Mouse (Mus musculus): ENCODE data around the gene Tec. TPM values are rescaled to one million over a fixed set of nuclear protein-coding genes. Genes with fewer than 3 reads are reported as not detected.

The Tec gene
- polyA plus RNA-seq, 1 experiment from 2014 or later: 5.3 TPM

- H3K4me2 ChIP-seq (ENCODE audit: low read length): no peak overlapping the region
- no peaks in the 10 kb centered on the region for H3K9me3 ChIP-seq (ENCODE audit: control insufficient read depth, low read length)
- H3K4me3 ChIP-seq (replicated peaks; ENCODE audit: low read depth, low read length): no peak overlapping the region
- H3K4me1 ChIP-seq (ENCODE audit: control insufficient read depth, insufficient read depth, low read length): no peaks in the 10 kb centered on the region
- ATAC-seq (ENCODE audit: low FRiP score, low TSS enrichment): no peak
- no peak overlapping the region for H3K9ac ChIP-seq (replicated peaks; ENCODE audit: low read length)
- no peak overlapping the region for H3K27ac ChIP-seq (replicated peaks; ENCODE audit: low read depth, low read length)
- WGBS: 71% methylated on average over 14 of the region's 14 CpGs
- no peaks in the 10 kb centered on the region for H3K36me3 ChIP-seq (ENCODE audit: control insufficient read depth, insufficient read depth, low read length)
- no peak for DNase-seq
- H3K27me3 ChIP-seq (ENCODE audit: control insufficient read depth, insufficient read depth, low read length): no peaks in the 10 kb centered on the region
These were observed 72.1 kb downstream of the Tec start for GRCm38 (mm10) chr5:72796186-72796613.

- Histone ChIP-seq H3K27ac (replicated peaks; ENCODE audit: low read depth, low read length) (no peak overlapping the region), H3K4me1 (ENCODE audit: control insufficient read depth, insufficient read depth, low read length) (no peaks in the 10 kb centered on the region), H3K27me3 (ENCODE audit: control insufficient read depth, insufficient read depth, low read length) (no peaks in the 10 kb centered on the region), H3K36me3 (ENCODE audit: control insufficient read depth, insufficient read depth, low read length) (no peaks in the 10 kb centered on the region), H3K9me3 (ENCODE audit: control insufficient read depth, low read length) (no peaks in the 10 kb centered on the region), H3K4me2 (ENCODE audit: low read length) (no peak overlapping the region), H3K4me3 (replicated peaks; ENCODE audit: low read depth, low read length) (no peak overlapping the region), H3K9ac (replicated peaks; ENCODE audit: low read length) (no peak overlapping the region)
- ATAC-seq (ENCODE audit: low FRiP score, low TSS enrichment) (no peak), DNase-seq (no peak)
- WGBS: 86% methylated on average over 3 of the region's 3 CpGs
These were observed 74.9 kb downstream of the Tec start for GRCm38 (mm10) chr5:72793309-72793850.

- no peak for DNase-seq
- Histone ChIP-seq H3K27me3 (ENCODE audit: control insufficient read depth, insufficient read depth, low read length) (no peaks in the 10 kb centered on the region), H3K9ac (replicated peaks; ENCODE audit: low read length) (no peak overlapping the region), H3K27ac (replicated peaks; ENCODE audit: low read depth, low read length) (no peak overlapping the region), H3K36me3 (ENCODE audit: control insufficient read depth, insufficient read depth, low read length) (no peaks in the 10 kb centered on the region), H3K9me3 (ENCODE audit: control insufficient read depth, low read length) (no peaks in the 10 kb centered on the region), H3K4me2 (ENCODE audit: low read length) (no peak overlapping the region), H3K4me3 (replicated peaks; ENCODE audit: low read depth, low read length) (no peak overlapping the region), H3K4me1 (ENCODE audit: control insufficient read depth, insufficient read depth, low read length) (no peaks in the 10 kb centered on the region)
- 24% methylated on average over 6 of the region's 6 CpGs for WGBS
- ATAC-seq (ENCODE audit: low FRiP score, low TSS enrichment): no peak
These were observed 76.5 kb downstream of the Tec start for GRCm38 (mm10) chr5:72791789-72792188.

- H3K4me2 ChIP-seq (ENCODE audit: low read length): no peak overlapping the region
- no peak overlapping the region for H3K4me3 ChIP-seq (replicated peaks; ENCODE audit: low read depth, low read length)
- H3K36me3 ChIP-seq (ENCODE audit: control insufficient read depth, insufficient read depth, low read length): no peaks in the 10 kb centered on the region
- no peak for ATAC-seq (ENCODE audit: low FRiP score, low TSS enrichment)
- no peaks in the 10 kb centered on the region for H3K4me1 ChIP-seq (ENCODE audit: control insufficient read depth, insufficient read depth, low read length)
- H3K9ac ChIP-seq (replicated peaks; ENCODE audit: low read length): no peak overlapping the region
- WGBS: 66% methylated on average over 4 of the region's 4 CpGs
- no peak for DNase-seq
- no peaks in the 10 kb centered on the region for H3K9me3 ChIP-seq (ENCODE audit: control insufficient read depth, low read length)
- H3K27ac ChIP-seq (replicated peaks; ENCODE audit: low read depth, low read length): no peak overlapping the region
- H3K27me3 ChIP-seq (ENCODE audit: control insufficient read depth, insufficient read depth, low read length): no peaks in the 10 kb centered on the region
These were observed 76.9 kb downstream of the Tec start for GRCm38 (mm10) chr5:72791386-72791785.

GRCm38 (mm10) chr5:72785451-72785850 lies 82.8 kb downstream of the Tec start:
- no peaks in the 10 kb centered on the region for H3K9me3 ChIP-seq (ENCODE audit: control insufficient read depth, low read length)
- no peak for ATAC-seq (ENCODE audit: low FRiP score, low TSS enrichment)
- H3K4me3 ChIP-seq (replicated peaks; ENCODE audit: low read depth, low read length): no peak overlapping the region
- no peak overlapping the region for H3K9ac ChIP-seq (replicated peaks; ENCODE audit: low read length)
- no peak for DNase-seq
- WGBS: 75% methylated on average over 4 of the region's 4 CpGs
- H3K4me1 ChIP-seq (ENCODE audit: control insufficient read depth, insufficient read depth, low read length): no peaks in the 10 kb centered on the region
- no peak overlapping the region for H3K27ac ChIP-seq (replicated peaks; ENCODE audit: low read depth, low read length)
- no peak overlapping the region for H3K4me2 ChIP-seq (ENCODE audit: low read length)
- H3K36me3 ChIP-seq (ENCODE audit: control insufficient read depth, insufficient read depth, low read length): no peaks in the 10 kb centered on the region
- H3K27me3 ChIP-seq (ENCODE audit: control insufficient read depth, insufficient read depth, low read length): no peaks in the 10 kb centered on the region

- Histone ChIP-seq H3K4me1 (ENCODE audit: control insufficient read depth, insufficient read depth, low read length) (no peaks in the 10 kb centered on the region), H3K4me2 (ENCODE audit: low read length) (no peak overlapping the region), H3K9ac (replicated peaks; ENCODE audit: low read length) (no peak overlapping the region), H3K4me3 (replicated peaks; ENCODE audit: low read depth, low read length) (no peak overlapping the region), H3K27me3 (ENCODE audit: control insufficient read depth, insufficient read depth, low read length) (no peaks in the 10 kb centered on the region), H3K27ac (replicated peaks; ENCODE audit: low read depth, low read length) (no peak overlapping the region), H3K9me3 (ENCODE audit: control insufficient read depth, low read length) (no peaks in the 10 kb centered on the region), H3K36me3 (ENCODE audit: control insufficient read depth, insufficient read depth, low read length) (no peaks in the 10 kb centered on the region)
- WGBS: 81% methylated on average over 3 of the region's 3 CpGs
- DNase-seq (no peak), ATAC-seq (ENCODE audit: low FRiP score, low TSS enrichment) (no peak)
These were observed 83.6 kb downstream of the Tec start for GRCm38 (mm10) chr5:72784719-72785118.

GRCm38 (mm10) chr5:72783957-72784356 lies 84.3 kb downstream of the Tec start:
- no peak overlapping the region for H3K9ac ChIP-seq (replicated peaks; ENCODE audit: low read length)
- no peak overlapping the region for H3K27ac ChIP-seq (replicated peaks; ENCODE audit: low read depth, low read length)
- no peak overlapping the region for H3K4me2 ChIP-seq (ENCODE audit: low read length)
- ATAC-seq (ENCODE audit: low FRiP score, low TSS enrichment) (no peak), DNase-seq (no peak)
- H3K4me3 ChIP-seq (replicated peaks; ENCODE audit: low read depth, low read length): no peak overlapping the region
- H3K27me3 ChIP-seq (ENCODE audit: control insufficient read depth, insufficient read depth, low read length): no peaks in the 10 kb centered on the region
- no peaks in the 10 kb centered on the region for H3K4me1 ChIP-seq (ENCODE audit: control insufficient read depth, insufficient read depth, low read length)
- no peaks in the 10 kb centered on the region for H3K9me3 ChIP-seq (ENCODE audit: control insufficient read depth, low read length)
- no peaks in the 10 kb centered on the region for H3K36me3 ChIP-seq (ENCODE audit: control insufficient read depth, insufficient read depth, low read length)
- 94% methylated on average over 8 of the region's 8 CpGs for WGBS

- Histone ChIP-seq H3K9ac (replicated peaks; ENCODE audit: low read length) (no peak overlapping the region), H3K36me3 (ENCODE audit: control insufficient read depth, insufficient read depth, low read length) (no peaks in the 10 kb centered on the region), H3K4me1 (ENCODE audit: control insufficient read depth, insufficient read depth, low read length) (no peaks in the 10 kb centered on the region), H3K27me3 (ENCODE audit: control insufficient read depth, insufficient read depth, low read length) (no peaks in the 10 kb centered on the region), H3K27ac (replicated peaks; ENCODE audit: low read depth, low read length) (no peak overlapping the region), H3K4me3 (replicated peaks; ENCODE audit: low read depth, low read length) (no peak overlapping the region), H3K4me2 (ENCODE audit: low read length) (no peak overlapping the region), H3K9me3 (ENCODE audit: control insufficient read depth, low read length) (no peaks in the 10 kb centered on the region)
- 94% methylated on average over 7 of the region's 7 CpGs for WGBS
- DNase-seq (no peak), ATAC-seq (ENCODE audit: low FRiP score, low TSS enrichment) (no peak)
These were observed 85.2 kb downstream of the Tec start for GRCm38 (mm10) chr5:72783123-72783522.

- 90% methylated on average over 11 of the region's 11 CpGs for WGBS
- no peak overlapping the region for H3K27ac ChIP-seq (replicated peaks; ENCODE audit: low read depth, low read length)
- H3K9me3 ChIP-seq (ENCODE audit: control insufficient read depth, low read length): no peaks in the 10 kb centered on the region
- no peak overlapping the region for H3K4me2 ChIP-seq (ENCODE audit: low read length)
- no peak overlapping the region for H3K4me3 ChIP-seq (replicated peaks; ENCODE audit: low read depth, low read length)
- H3K9ac ChIP-seq (replicated peaks; ENCODE audit: low read length): no peak overlapping the region
- no peaks in the 10 kb centered on the region for H3K36me3 ChIP-seq (ENCODE audit: control insufficient read depth, insufficient read depth, low read length)
- ATAC-seq (ENCODE audit: low FRiP score, low TSS enrichment): no peak
- H3K4me1 ChIP-seq (ENCODE audit: control insufficient read depth, insufficient read depth, low read length): no peaks in the 10 kb centered on the region
- no peaks in the 10 kb centered on the region for H3K27me3 ChIP-seq (ENCODE audit: control insufficient read depth, insufficient read depth, low read length)
- no peak for DNase-seq
These were observed 86.5 kb downstream of the Tec start for GRCm38 (mm10) chr5:72781776-72782175.
